Mouse (Mus musculus): ENCODE results near the gene Nudt8. TPM values are rescaled to one million over a fixed set of nuclear protein-coding genes. Genes with fewer than 3 reads are reported as not detected.
"Not testable (repeated sequence)": the region's sequence is repeated elsewhere in the genome, so short reads cannot be mapped to it uniquely, and the experiment has no call there.

Nudt8 gene
- polyA plus RNA-seq, 1 experiment: 20.9 TPM

DNA sequence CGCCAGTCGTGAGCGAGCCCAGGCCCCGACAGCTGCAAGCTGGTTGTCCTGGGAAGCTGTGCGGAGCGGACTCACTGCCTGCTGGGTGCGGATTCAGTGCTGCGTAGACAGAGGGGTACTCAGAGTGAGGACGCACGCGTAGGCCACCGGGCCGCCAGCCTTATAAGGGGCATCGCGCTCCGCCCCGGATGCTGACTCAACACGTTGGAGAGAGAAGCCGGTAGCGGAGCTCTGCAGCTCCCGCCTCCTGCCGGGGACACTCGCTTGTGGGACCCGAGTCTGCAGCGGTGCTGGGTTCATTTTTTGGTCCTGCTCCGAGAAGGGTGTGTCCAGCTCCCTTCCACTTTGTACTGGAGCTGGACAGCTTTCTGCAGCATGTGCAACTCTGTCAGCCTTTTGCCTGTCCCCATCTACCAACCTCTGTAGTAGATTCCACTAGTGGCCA is 37.4 kb downstream of the Nudt8 start, which contains the start of gene Gstp1:
TSS of gene Gstp1 (minus strand) at position 198 of the 445 bp plus-strand sequence.
- peaks cover 10% of the 10 kb centered on the region; the same call in 1 of the 2 replicates for H3K4me1 ChIP-seq (ENCODE audit: control insufficient read depth, insufficient read depth, low read length)
- DNase-seq: peak; percentile 93
- TF ChIP-seq CTCF (conservative IDR thresholded peaks at IDR 0.05; ENCODE audit: insufficient read depth, insufficient read length, low read depth, low read length) (0 out of 2 replicates have a peak, but pooled peaks have one; percentile 16), POLR2A (IDR thresholded peaks at IDR 0.05; ENCODE audit: low read depth, low read length) (peak; percentile 74)
- no peaks in the 10 kb centered on the region for H3K36me3 ChIP-seq (ENCODE audit: control insufficient read depth, insufficient read depth, low read length)
- peak within 1 kb of the TSS; percentile 91 for H3K4me3 ChIP-seq (ENCODE audit: insufficient read depth, low read depth, low read length)
- peak within 1 kb of the TSS; percentile 84 for H3K27ac ChIP-seq (ENCODE audit: insufficient read depth, low read depth, low read length)
- under 1% methylated on average over 26 of the region's 26 CpGs for WGBS
- H3K27me3 ChIP-seq (replicated peaks; ENCODE audit: control insufficient read depth, insufficient read depth, low read length): no peaks in the 10 kb centered on the region

DNA sequence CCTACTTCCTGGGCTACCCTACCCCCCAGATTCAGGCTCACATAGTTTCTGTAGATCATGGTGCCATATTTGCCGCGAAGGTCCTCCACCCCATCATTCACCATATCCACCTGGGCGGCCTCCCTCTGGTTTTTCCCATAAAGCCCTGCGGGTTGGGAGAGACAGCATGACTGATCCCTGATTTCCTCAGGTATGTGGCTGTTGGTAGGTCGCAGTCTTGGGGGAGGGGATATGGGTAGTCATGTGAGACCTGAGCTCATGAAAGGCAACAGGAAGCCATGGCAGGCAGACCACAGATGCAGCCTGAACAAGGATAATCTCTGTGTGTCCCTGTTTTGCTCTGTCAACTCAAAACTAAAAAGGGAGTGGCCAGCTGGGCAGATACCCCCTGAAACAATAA is 40.6 kb downstream of the Nudt8 start:
- H3K27me3 ChIP-seq (replicated peaks; ENCODE audit: control insufficient read depth, insufficient read depth, low read length); H3K27ac ChIP-seq (ENCODE audit: insufficient read depth, low read depth, low read length); H3K36me3 ChIP-seq (ENCODE audit: control insufficient read depth, insufficient read depth, low read length); H3K4me3 ChIP-seq (ENCODE audit: insufficient read depth, low read depth, low read length); DNase-seq: not testable (repeated sequence)
- WGBS: 82% methylated on average over 5 of the region's 5 CpGs
- peaks cover 12% of the 10 kb centered on the region; the same call in 1 of the 2 replicates for H3K4me1 ChIP-seq (ENCODE audit: control insufficient read depth, insufficient read depth, low read length)

GRCm38 (mm10) chr19:4041500-4041899 is 41.1 kb downstream of the Nudt8 start:
- H3K27me3 ChIP-seq (replicated peaks; ENCODE audit: control insufficient read depth, insufficient read depth, low read length); H3K36me3 ChIP-seq (ENCODE audit: control insufficient read depth, insufficient read depth, low read length); H3K4me3 ChIP-seq (ENCODE audit: insufficient read depth, low read depth, low read length); H3K27ac ChIP-seq (ENCODE audit: insufficient read depth, low read depth, low read length); DNase-seq: not testable (repeated sequence)
- WGBS: 96% methylated on average over 4 of the region's 4 CpGs
- H3K4me1 ChIP-seq (ENCODE audit: control insufficient read depth, insufficient read depth, low read length): peaks cover 12% of the 10 kb centered on the region; the same call in 1 of the 2 replicates

GRCm38 (mm10) chr19:4042124-4042523 is 41.7 kb downstream of the Nudt8 start:
- Histone ChIP-seq H3K4me1 (ENCODE audit: control insufficient read depth, insufficient read depth, low read length) (peaks cover 11% of the 10 kb centered on the region; the same call in 1 of the 2 replicates), H3K27me3 (replicated peaks; ENCODE audit: control insufficient read depth, insufficient read depth, low read length) (no peaks in the 10 kb centered on the region), H3K36me3 (ENCODE audit: control insufficient read depth, insufficient read depth, low read length) (no peaks in the 10 kb centered on the region), H3K4me3 (ENCODE audit: insufficient read depth, low read depth, low read length) (no peak overlapping the region), H3K27ac (ENCODE audit: insufficient read depth, low read depth, low read length) (no peak overlapping the region)
- 65% methylated on average over 14 of the region's 14 CpGs for WGBS
- TF ChIP-seq CTCF (conservative IDR thresholded peaks at IDR 0.05; ENCODE audit: insufficient read depth, insufficient read length, low read depth, low read length) (no peak), POLR2A (IDR thresholded peaks at IDR 0.05; ENCODE audit: low read depth, low read length) (no peak)
- DNase-seq: peak; percentile 47

GRCm38 (mm10) chr19:4044109-4044508 is 43.7 kb downstream of the Nudt8 start:
- not testable (repeated sequence) for H3K27ac ChIP-seq (ENCODE audit: insufficient read depth, low read depth, low read length); H3K4me1 ChIP-seq (ENCODE audit: control insufficient read depth, insufficient read depth, low read length); H3K36me3 ChIP-seq (ENCODE audit: control insufficient read depth, insufficient read depth, low read length); H3K27me3 ChIP-seq (replicated peaks; ENCODE audit: control insufficient read depth, insufficient read depth, low read length); H3K4me3 ChIP-seq (ENCODE audit: insufficient read depth, low read depth, low read length); DNase-seq
- 86% methylated on average over 5 of the region's 5 CpGs for WGBS

GRCm38 (mm10) chr19:4045966-4046865 is 45.8 kb downstream of the Nudt8 start, which contains the start of gene Gstp2:
Gstp2 (minus strand) TSS chr19:4046023.
- DNase-seq: peak; percentile 95
- Histone ChIP-seq H3K36me3 (ENCODE audit: control insufficient read depth, insufficient read depth, low read length) (no peaks in the 10 kb centered on the region), H3K4me3 (ENCODE audit: insufficient read depth, low read depth, low read length) (no peak within 1 kb of the TSS), H3K4me1 (ENCODE audit: control insufficient read depth, insufficient read depth, low read length) (peaks cover 2% of the 10 kb centered on the region; the same call in 1 of the 2 replicates), H3K27ac (ENCODE audit: insufficient read depth, low read depth, low read length) (peak within 1 kb of the TSS; percentile 33; the same call in 1 of the 2 replicates), H3K27me3 (replicated peaks; ENCODE audit: control insufficient read depth, insufficient read depth, low read length) (no peaks in the 10 kb centered on the region)
- TF ChIP-seq POLR2A (IDR thresholded peaks at IDR 0.05; ENCODE audit: low read depth, low read length) (no peak), CTCF (conservative IDR thresholded peaks at IDR 0.05; ENCODE audit: insufficient read depth, insufficient read length, low read depth, low read length) (peak; percentile 56)
- WGBS: 34% methylated on average over 16 of the region's 16 CpGs

- 82% methylated on average over 8 of the region's 8 CpGs for WGBS
- no peak overlapping the region for H3K27ac ChIP-seq (ENCODE audit: insufficient read depth, low read depth, low read length)
- TF ChIP-seq POLR2A (IDR thresholded peaks at IDR 0.05; ENCODE audit: low read depth, low read length): no peak
- H3K36me3 ChIP-seq (ENCODE audit: control insufficient read depth, insufficient read depth, low read length): no peaks in the 10 kb centered on the region
- H3K4me1 ChIP-seq (ENCODE audit: control insufficient read depth, insufficient read depth, low read length): peaks cover 2% of the 10 kb centered on the region; the same call in 1 of the 2 replicates
- no peaks in the 10 kb centered on the region for H3K27me3 ChIP-seq (replicated peaks; ENCODE audit: control insufficient read depth, insufficient read depth, low read length)
- no peak for DNase-seq
- no peak overlapping the region for H3K4me3 ChIP-seq (ENCODE audit: insufficient read depth, low read depth, low read length)
Measured at GRCm38 (mm10) chr19:4046866-4047254, 46.5 kb downstream of the Nudt8 start.
